Mouse (Mus musculus) kidney, postnatal 25 days (tissue): Measurements from ENCODE around the gene Slc35f6.

Experiments used
- DNase-seq, 2 experiments: peaks; one replicate each; pipeline ENCODE4 v3.0.0; 2021; ENCODE audit warnings: mixed read lengths in 2 of 2

Gene Slc35f6

DNA sequence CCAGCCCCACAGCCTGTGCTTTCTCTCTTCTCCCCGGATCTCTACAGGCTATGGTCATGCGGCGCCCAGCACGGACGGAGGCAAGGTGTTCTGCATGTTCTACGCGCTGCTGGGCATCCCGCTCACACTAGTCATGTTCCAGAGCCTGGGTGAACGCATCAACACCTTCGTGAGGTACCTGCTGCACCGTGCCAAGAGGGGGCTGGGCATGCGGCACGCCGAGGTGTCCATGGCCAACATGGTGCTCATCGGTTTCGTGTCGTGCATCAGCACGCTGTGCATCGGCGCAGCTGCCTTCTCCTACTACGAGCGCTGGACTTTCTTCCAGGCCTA lies 25.9 kb upstream of the Slc35f6 start:
- no peak for DNase-seq

DNA sequence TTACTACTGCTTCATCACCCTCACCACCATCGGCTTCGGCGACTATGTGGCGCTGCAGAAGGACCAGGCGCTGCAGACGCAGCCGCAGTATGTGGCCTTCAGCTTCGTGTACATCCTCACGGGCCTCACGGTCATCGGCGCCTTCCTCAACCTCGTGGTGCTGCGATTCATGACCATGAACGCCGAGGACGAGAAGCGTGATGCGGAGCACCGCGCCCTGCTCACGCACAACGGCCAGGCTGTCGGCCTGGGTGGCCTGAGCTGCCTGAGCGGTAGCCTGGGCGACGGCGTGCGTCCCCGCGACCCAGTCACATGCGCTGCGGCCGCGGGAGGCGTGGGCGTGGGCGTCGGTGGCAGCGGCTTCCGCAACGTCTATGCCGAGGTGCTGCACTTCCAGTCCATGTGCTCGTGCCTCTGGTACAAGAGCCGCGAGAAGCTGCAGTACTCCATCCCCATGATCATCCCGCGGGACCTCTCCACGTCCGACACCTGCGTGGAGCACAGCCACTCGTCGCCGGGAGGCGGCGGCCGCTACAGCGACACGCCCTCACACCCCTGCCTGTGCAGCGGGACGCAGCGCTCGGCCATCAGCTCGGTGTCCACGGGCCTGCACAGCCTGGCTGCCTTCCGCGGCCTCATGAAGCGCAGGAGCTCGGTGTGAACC lies 25.4 kb upstream of the Slc35f6 start:
- DNase-seq = no peak

DNA sequence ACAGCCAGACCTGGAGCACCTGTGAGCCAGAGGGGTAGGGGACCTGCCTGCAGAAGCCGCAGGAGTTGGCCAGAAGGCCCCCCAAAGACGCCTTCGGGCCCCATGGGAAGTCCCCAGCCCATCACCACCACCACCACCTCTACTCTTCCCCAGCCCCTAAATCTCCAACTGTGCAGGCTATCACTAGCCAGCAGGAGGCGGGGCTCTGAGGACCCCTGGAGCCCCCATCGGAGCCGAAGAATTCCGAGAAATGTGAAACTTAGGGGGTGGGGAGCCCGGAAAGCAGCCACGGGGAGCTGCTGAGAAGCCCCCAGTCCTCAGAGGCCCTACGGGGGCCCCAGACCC lies 24.9 kb upstream of the Slc35f6 start:
- no peak for DNase-seq

DNA sequence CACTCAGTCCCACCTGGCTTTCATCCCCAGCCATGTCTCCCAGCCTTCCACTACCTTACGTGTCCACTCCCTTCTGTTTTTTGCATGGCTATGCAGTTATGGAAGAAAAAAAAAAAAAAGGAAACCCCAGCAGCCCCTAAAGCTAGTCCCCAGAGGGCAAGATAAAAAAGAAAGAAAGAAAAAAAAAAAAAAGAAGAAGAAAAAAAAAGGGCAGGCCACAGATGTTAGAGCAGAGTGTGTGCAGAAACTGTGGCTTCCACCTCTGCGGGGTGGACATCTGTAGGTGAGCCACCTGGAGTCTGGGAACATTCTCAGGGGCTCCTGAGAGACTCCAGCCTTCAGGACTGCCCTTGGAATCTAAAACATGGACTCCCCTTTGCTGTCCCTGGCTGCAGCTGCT lies 24.4 kb upstream of the Slc35f6 start:
- no peak for DNase-seq

DNA sequence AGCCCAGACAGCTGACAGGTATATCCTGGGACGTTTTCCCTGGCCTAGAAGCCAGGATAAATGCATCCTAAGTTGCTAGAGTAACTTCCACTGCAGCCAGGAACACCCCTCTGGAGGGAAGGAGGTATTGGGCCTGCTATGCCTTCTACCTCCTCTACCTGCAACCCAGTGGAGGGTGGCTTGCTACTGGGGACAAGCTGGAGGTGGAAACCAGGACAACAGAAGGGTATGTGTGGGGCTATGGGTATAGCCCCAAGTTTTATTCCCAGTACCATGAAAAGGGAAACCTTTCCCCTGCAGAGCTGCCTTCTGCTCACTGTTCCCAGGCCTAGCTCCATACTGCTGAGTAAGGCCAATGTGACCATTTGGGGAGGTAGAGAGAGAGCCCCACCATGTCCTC lies 23.4 kb upstream of the Slc35f6 start:
- no peak for DNase-seq

DNA sequence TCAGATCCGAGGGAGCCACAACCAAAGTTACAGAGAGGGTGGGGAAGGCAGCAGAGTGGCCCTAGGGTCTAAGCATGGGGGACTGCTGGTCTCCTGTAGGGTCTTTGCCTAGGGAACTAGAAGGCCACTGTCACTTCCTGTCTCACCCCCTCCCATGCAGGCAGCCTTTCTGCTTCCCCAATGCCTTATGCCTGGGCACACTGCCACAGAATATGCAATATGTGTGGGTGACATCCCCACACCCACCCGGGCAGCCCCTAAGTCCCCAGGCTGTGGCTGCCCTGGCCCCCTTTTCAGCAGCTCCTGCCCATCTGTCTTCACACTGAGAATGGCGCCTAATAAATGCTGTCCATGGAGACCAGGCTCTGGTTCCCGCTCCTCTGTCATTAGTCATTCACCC lies 22.8 kb upstream of the Slc35f6 start:
- no peak for DNase-seq

GRCm38 (mm10) chr5:30625379-30625778 lies 22.4 kb upstream of the Slc35f6 start:
- no peak for DNase-seq

DNA sequence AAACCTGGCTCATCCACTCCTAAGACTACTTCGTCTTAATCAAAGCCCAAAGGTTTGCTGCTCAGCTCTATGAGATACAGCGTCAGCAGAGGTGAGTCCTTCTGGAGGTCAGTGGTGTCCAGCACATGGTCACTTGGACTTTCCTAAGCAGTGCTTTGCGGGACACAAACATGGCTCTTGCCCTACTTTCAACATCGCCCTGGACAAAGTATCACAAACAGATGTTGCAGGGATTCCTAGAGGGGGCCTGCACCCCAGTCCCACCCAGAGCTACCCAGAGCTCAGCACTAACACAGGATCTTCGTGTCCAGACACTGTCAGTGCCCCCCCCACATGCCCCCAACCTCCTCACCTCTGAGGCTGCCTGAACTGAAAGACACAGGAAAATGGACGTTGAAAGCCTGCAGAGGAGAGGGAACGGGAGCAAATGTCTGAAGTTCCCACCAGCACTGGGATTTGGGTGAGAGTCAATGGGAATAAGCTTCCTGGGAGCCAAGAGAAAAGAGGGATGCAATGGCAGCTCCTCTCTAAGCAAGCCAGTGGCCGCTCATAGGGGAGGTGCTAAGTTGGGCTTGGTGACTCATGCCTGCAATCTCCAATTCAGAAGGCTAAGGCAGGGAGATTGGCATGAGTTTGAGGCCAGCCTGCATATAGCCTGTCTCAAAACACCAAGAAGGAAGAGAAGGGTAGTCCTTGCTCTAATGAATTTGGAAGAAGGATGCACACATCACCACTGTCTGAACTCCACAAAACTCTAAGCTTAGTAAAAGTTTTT lies 21.2 kb upstream of the Slc35f6 start:
- DNase-seq = no peak

DNA sequence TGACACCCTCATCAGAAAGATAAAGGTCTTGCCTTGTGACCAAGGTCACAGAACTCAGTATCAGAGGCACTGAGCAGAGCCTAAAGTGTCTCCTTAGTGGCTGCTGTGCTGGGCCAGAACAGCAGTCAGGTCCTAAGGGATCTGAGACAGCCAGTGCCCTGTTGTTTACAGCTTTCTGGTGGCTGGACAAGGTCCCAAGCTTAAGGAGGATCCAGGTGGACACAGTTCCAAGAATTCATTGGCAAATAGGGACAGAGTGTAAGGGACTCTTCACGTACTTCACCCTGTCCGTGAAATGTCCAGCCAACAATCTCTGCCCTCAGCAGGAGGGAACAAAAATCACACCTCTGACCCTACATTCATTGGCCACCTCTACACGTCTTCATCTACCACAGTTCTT lies 19.2 kb upstream of the Slc35f6 start:
- DNase-seq = no peak

DNA sequence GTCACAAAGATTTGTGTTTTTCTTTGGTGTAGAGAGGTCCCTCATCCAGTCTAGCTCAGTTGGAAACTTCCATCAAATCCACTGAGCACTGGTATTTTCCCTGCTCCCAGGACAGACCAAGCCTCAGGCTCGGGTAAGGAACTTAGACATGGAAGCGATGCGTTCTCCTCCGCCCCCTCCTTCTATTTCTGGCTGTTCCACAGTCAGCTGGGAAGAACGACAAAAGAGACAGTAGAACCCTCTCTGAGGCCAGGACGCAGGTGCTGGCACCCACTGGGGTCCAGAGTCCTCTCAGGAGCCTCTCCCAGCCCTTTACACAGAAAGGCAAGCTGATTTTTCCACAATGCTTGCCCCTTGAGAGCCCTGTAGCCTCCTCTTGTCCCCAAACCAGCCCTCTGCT lies 17.3 kb upstream of the Slc35f6 start:
- no peak for DNase-seq

- no peak for DNase-seq
Observed at GRCm38 (mm10) chr5:30632134-30632533, 15.6 kb upstream of the Slc35f6 start.

DNA sequence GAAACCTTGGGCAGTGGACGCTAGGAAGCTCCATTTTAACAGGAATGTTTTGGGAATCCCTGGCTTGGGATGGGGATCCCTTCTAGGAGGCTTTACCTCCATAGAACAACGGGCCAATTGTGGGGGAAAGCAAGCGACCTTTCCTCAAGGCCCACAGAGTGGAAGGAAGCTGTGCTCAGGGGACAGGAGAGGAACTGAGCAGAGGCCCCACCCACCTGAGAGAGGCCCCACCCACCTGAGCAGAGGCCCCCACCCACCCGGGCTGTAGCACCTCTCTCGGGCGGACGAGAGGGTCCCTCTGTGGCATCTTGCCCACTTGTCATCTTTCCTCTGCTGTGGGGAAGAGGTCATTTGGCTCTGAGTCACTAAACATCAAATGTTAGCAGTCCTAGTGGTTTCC lies 10.7 kb upstream of the Slc35f6 start:
- no peak for DNase-seq

DNA sequence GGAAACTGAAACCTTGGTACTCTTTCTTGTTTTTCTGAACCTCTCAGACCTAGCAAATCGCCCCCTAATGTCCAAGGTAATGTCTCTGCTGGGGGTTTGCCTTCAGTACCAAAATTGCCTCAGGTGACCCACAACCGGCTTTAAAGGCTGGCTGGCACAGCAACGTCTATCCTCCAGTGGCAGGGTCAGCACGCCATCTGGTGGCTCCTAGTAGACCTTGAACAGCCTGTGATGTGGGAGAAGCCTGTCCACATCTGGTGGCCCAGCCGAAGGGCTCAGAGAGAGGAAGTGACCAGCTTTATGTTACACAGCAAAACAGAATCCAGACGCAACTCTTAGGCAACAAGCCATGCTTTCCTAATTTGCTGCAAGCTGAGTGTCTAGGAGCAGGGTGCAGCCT lies 9.7 kb upstream of the Slc35f6 start:
- DNase-seq = peak; percentile 82 to 89

- peak in 1 of 2 experiments; percentile 29 for DNase-seq
Observed at GRCm38 (mm10) chr5:30643477-30644179, 4.1 kb upstream of the Slc35f6 start.

DNA sequence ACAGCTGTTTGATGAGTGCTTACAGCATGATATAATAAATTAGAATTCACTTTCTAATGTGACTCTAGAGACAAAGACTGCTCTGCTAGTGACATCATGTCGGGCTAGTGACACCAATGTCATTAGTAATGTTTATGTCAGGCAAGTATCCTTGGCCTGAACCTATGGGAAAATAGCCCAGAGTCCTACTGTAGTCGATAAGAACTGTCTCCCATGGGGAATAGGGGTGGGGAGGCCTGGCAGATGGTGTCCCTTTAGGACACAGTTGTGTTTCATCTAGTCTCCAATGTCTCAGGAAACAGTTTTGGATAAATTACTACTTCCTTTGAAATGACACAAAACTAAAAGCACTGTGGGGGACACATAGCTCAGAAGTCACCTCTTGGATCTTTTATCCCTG lies 1.7 kb upstream of the Slc35f6 start:
- DNase-seq = peak; percentile 65 to 75

GRCm38 (mm10) chr5:30647396-30647795 lies 337 bp upstream of the Slc35f6 start:
- DNase-seq = no peak

- DNase-seq = no peak
Observed at GRCm38 (mm10) chr5:30649558-30649957, 1.8 kb downstream of the Slc35f6 start.

GRCm38 (mm10) chr5:30650756-30651155 lies 3.0 kb downstream of the Slc35f6 start:
- no peak for DNase-seq

DNA sequence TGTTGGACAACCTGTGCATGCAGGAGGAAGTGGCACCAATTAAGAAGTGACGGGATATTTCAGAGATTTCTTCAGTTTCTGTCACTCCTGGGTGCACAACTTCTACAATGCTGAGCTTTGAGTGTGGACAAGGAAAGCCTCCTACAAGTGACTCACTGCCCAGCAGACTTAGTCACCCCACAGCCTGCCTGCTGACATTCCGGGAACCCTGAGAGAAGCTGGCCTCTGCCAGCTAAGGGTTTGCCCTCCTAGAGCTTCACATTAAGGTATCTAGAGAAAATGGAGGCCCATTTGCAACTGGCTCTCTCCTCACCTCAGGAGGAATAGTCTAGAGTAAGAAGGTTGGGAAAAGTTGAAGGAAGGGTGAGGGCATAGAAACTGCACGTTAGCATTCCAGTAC lies 3.8 kb downstream of the Slc35f6 start:
- DNase-seq = no peak

DNA sequence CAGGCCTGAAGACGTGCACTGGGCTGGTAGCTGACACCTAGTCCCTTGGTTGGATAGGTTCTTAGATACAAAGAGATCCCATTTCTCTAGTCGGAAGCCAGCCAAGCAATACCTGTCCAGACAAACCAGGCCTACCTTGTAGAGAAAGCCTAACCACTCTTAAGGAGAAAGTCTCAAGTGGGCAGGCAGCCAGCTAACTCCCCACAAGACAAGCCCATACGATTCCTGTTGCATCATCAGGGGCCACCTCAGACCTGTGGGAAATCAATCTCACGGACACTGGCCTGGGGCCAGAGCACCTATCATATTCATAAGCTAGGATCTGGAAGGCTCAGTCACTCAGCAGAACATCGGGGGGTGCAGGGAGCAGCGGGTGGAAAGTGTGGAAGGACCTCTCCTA lies 5.5 kb downstream of the Slc35f6 start:
- no peak for DNase-seq

DNA sequence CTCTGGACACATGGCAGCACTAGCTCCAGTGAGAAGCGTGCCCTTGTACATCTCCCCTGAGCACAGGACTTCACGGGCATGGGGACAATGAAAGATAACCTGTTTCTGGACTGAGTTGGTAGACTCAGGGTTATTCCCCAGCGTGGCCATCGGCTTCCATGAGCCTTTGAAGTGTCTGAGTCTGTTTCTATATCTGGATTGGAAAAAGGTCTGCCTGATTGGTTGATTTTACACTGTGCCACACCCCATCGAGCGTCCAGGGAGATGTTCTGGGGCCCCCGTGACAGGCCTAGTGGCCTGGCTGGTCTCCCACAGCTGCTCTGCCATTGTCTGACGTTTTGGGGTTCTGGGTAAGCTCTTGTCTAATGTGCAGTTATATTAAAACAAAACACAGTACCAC lies 7.3 kb downstream of the Slc35f6 start:
- DNase-seq = no peak

- DNase-seq = no peak
Observed at GRCm38 (mm10) chr5:30655526-30656195, 7.9 kb downstream of the Slc35f6 start.

- DNase-seq = no peak
Observed at GRCm38 (mm10) chr5:30659042-30659441, 11.3 kb downstream of the Slc35f6 start.

GRCm38 (mm10) chr5:30660278-30660677 lies 12.5 kb downstream of the Slc35f6 start:
- DNase-seq = no peak
